Mouse (Mus musculus): Measurements from ENCODE around the gene Btbd35f25. TPM values are rescaled to one million over a fixed set of nuclear protein-coding genes. Genes with fewer than 3 reads are reported as not detected.
"Not testable (repeated sequence)": the region's sequence is repeated elsewhere in the genome, so short reads cannot be mapped to it uniquely, and the experiment has no call there.

Btbd35f25 gene
- not detected in 2 replicates for polyA plus RNA-seq (2012; rRNA removed)

- not testable (repeated sequence) for H3K27me3 ChIP-seq (ENCODE audit: control insufficient read depth, insufficient read depth, low read length); H3K4me3 ChIP-seq (replicated peaks; ENCODE audit: insufficient read depth, low read depth, low read length); H3K27ac ChIP-seq (ENCODE audit: insufficient read depth, low read length); DNase-seq; H3K4me1 ChIP-seq (ENCODE audit: control insufficient read depth, insufficient read depth, low read length)
- WGBS: 69% methylated on average over 3 of the region's 4 CpGs
These were observed at the start of gene Btbd35f25 for GRCm38 (mm10) chrX:31717056-31717455. Gene Btbd35f25, minus strand, starts transcription at chrX:31717156.

- Histone ChIP-seq H3K4me1 (ENCODE audit: control insufficient read depth, insufficient read depth, low read length) (no peaks in the 10 kb centered on the region), H3K27me3 (ENCODE audit: control insufficient read depth, insufficient read depth, low read length) (no peaks in the 10 kb centered on the region), H3K4me3 (replicated peaks; ENCODE audit: insufficient read depth, low read depth, low read length) (no peak overlapping the region), H3K27ac (ENCODE audit: insufficient read depth, low read length) (no peak overlapping the region)
- TF ChIP-seq CTCF (IDR thresholded peaks at IDR 0.05; ENCODE audit: borderline replicate concordance, insufficient read depth, low read depth, low read length) (no peak), POLR2A (IDR thresholded peaks at IDR 0.05; ENCODE audit: borderline replicate concordance, insufficient read depth, low read length) (no peak)
- no peak for DNase-seq
These were observed 49.3 kb upstream of the Btbd35f25 start for GRCm38 (mm10) chrX:31766255-31766654.

- Histone ChIP-seq H3K27ac (ENCODE audit: insufficient read depth, low read length) (no peak overlapping the region), H3K4me1 (ENCODE audit: control insufficient read depth, insufficient read depth, low read length) (no peaks in the 10 kb centered on the region), H3K4me3 (replicated peaks; ENCODE audit: insufficient read depth, low read depth, low read length) (no peak overlapping the region), H3K27me3 (ENCODE audit: control insufficient read depth, insufficient read depth, low read length) (no peaks in the 10 kb centered on the region)
- no peak for TF ChIP-seq CTCF (IDR thresholded peaks at IDR 0.05; ENCODE audit: borderline replicate concordance, insufficient read depth, low read depth, low read length)
- no peak for TF ChIP-seq POLR2A (IDR thresholded peaks at IDR 0.05; ENCODE audit: borderline replicate concordance, insufficient read depth, low read length)
- 80% methylated on average over 1 of the region's 1 CpGs for WGBS
- no peak for DNase-seq
These were observed 47.0 kb upstream of the Btbd35f25 start for GRCm38 (mm10) chrX:31764001-31764400.

- no peak for DNase-seq
- Histone ChIP-seq H3K27me3 (ENCODE audit: control insufficient read depth, insufficient read depth, low read length) (no peaks in the 10 kb centered on the region), H3K4me1 (ENCODE audit: control insufficient read depth, insufficient read depth, low read length) (no peaks in the 10 kb centered on the region), H3K4me3 (replicated peaks; ENCODE audit: insufficient read depth, low read depth, low read length) (no peak overlapping the region), H3K27ac (ENCODE audit: insufficient read depth, low read length) (no peak overlapping the region)
- TF ChIP-seq CTCF (IDR thresholded peaks at IDR 0.05; ENCODE audit: borderline replicate concordance, insufficient read depth, low read depth, low read length) (no peak), POLR2A (IDR thresholded peaks at IDR 0.05; ENCODE audit: borderline replicate concordance, insufficient read depth, low read length) (no peak)
- 81% methylated on average over 10 of the region's 10 CpGs for WGBS
These were observed 28.1 kb upstream of the Btbd35f25 start for GRCm38 (mm10) chrX:31745079-31745478.

GRCm38 (mm10) chrX:31736958-31737357 lies 20.0 kb upstream of the Btbd35f25 start:
- Histone ChIP-seq H3K27me3 (ENCODE audit: control insufficient read depth, insufficient read depth, low read length) (no peaks in the 10 kb centered on the region; the same call in 1 of the 2 replicates), H3K4me3 (replicated peaks; ENCODE audit: insufficient read depth, low read depth, low read length) (no peak overlapping the region), H3K27ac (ENCODE audit: insufficient read depth, low read length) (no peak overlapping the region), H3K4me1 (ENCODE audit: control insufficient read depth, insufficient read depth, low read length) (no peaks in the 10 kb centered on the region)
- 64% methylated on average over 6 of the region's 6 CpGs for WGBS
- no peak for DNase-seq
- TF ChIP-seq CTCF (IDR thresholded peaks at IDR 0.05; ENCODE audit: borderline replicate concordance, insufficient read depth, low read depth, low read length) (no peak), POLR2A (IDR thresholded peaks at IDR 0.05; ENCODE audit: borderline replicate concordance, insufficient read depth, low read length) (no peak)

Other genes with a start within 250 kb of the Btbd35f25 start
- gene Gm21883, start 142.9 kb downstream of the Btbd35f25 start, polyA plus RNA-seq (2012; rRNA removed): not detected in 2 replicates
- gene Spin2e, start 98.2 kb downstream of the Btbd35f25 start, polyA plus RNA-seq (2012; rRNA removed): not detected in 2 replicates
- not detected in 2 replicates for gene Gm21637, start 244.9 kb upstream of the Btbd35f25 start, polyA plus RNA-seq (2012; rRNA removed)